Mouse (Mus musculus): ENCODE data around the gene Nrp1. TPM values are rescaled to one million over a fixed set of nuclear protein-coding genes. Genes with fewer than 3 reads are reported as not detected.

Gene Nrp1
- polyA plus RNA-seq, 1 experiment from 2014 or later, result 140 TPM

GRCm38 (mm10) chr8:128493801-128494200 is 135.4 kb downstream of the Nrp1 start:
- no peak overlapping the region for H3K4me2 ChIP-seq
- H3K9ac ChIP-seq, result no peak overlapping the region
- no peaks in the 10 kb centered on the region for H3K9me3 ChIP-seq (replicated peaks)
- no peaks in the 10 kb centered on the region for H3K27me3 ChIP-seq
- WGBS, result 96% methylated on average over 3 of the region's 3 CpGs
- H3K4me1 ChIP-seq, result peaks cover 29% of the 10 kb centered on the region
- peaks cover 66% of the 10 kb centered on the region for H3K36me3 ChIP-seq
- ATAC-seq (replicated peaks; ENCODE audit: low FRiP score), result no peak
- H3K4me3 ChIP-seq (replicated peaks), result no peak overlapping the region
- H3K27ac ChIP-seq, result no peak overlapping the region

GRCm38 (mm10) chr8:128498836-128499235 is 140.4 kb downstream of the Nrp1 start:
- Histone ChIP-seq H3K27me3 (no peaks in the 10 kb centered on the region), H3K36me3 (peaks cover 93% of the 10 kb centered on the region), H3K4me2 (no peak overlapping the region), H3K9ac (no peak overlapping the region), H3K4me3 (replicated peaks) (no peak overlapping the region), H3K9me3 (replicated peaks) (no peaks in the 10 kb centered on the region), H3K4me1 (no peaks in the 10 kb centered on the region), H3K27ac (no peak overlapping the region)
- WGBS, result 87% methylated on average over 4 of the region's 4 CpGs
- ATAC-seq (replicated peaks; ENCODE audit: low FRiP score), result no peak

DNA sequence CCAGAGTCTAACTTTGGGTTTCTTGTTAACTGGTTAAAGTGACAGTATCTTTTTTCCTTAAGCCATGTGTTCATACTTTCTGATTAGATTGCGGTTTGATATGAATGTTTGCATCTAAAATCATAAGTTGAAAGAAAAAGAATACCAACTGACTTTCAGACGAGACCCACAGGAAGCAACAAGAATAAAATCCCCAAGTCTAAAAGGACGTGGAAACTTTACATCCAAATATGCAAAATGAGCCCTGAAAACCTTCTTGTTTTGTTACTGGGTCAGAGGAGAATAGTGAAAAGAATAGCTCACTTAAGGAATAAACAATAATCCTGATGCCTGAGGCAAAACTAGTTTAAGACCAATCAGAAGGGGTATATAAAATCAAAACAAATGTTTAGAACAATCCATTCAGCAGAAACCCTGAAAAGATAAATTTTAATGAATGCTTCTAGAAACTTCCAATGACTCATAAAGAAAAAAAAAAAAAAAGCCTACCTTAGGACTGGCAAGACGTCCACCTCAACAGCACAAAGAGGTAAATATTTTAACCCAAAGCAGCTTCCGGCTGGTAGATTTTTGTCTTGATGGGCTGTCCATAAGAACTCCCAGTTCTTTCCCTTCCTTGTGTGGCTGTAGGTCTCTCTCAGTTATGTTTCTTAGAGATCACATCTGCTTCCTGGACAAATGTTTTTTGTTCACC is 145.9 kb downstream of the Nrp1 start:
- H3K4me1 ChIP-seq, result no peaks in the 10 kb centered on the region
- 78% methylated on average over 5 of the region's 5 CpGs for WGBS
- no peaks in the 10 kb centered on the region for H3K9me3 ChIP-seq (replicated peaks)
- H3K27me3 ChIP-seq, result no peaks in the 10 kb centered on the region
- H3K36me3 ChIP-seq, result peaks cover 48% of the 10 kb centered on the region
- no peak overlapping the region for H3K9ac ChIP-seq
- H3K4me3 ChIP-seq (replicated peaks), result no peak overlapping the region
- ATAC-seq (replicated peaks; ENCODE audit: low FRiP score), result no peak
- no peak overlapping the region for H3K27ac ChIP-seq
- H3K4me2 ChIP-seq, result no peak overlapping the region

GRCm38 (mm10) chr8:128505866-128506265 is 147.5 kb downstream of the Nrp1 start:
- Histone ChIP-seq H3K4me3 (replicated peaks) (no peak overlapping the region), H3K9ac (no peak overlapping the region), H3K27me3 (no peaks in the 10 kb centered on the region), H3K4me2 (no peak overlapping the region), H3K9me3 (replicated peaks) (no peaks in the 10 kb centered on the region), H3K4me1 (no peaks in the 10 kb centered on the region), H3K27ac (no peak overlapping the region), H3K36me3 (peaks cover 33% of the 10 kb centered on the region)
- ATAC-seq (replicated peaks; ENCODE audit: low FRiP score), result no peak

DNA sequence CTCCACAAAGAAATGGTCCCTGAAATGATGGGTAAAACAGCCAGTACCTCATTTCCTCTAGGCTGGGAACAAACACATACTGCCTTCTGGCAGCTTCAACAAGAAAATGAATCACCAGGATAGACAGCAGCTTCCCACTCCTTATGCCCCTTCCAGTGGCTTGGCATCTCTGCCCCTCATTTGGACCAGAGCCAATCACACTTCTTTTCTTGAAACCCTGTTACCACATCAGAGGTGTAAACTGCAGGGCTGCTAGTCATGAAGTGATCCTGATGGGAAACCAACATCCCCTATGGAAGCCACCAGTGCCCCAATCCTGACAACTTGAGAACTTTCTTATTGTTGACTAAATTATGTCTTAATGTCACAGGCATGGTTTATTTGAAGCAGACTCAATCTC is 150.3 kb downstream of the Nrp1 start:
- H3K36me3 ChIP-seq, result peaks cover 5% of the 10 kb centered on the region; the same call in 1 of the 2 replicates
- H3K9me3 ChIP-seq (replicated peaks), result no peaks in the 10 kb centered on the region
- no peak overlapping the region for H3K9ac ChIP-seq
- no peak for ATAC-seq (replicated peaks; ENCODE audit: low FRiP score)
- H3K4me2 ChIP-seq, result no peak overlapping the region
- H3K4me1 ChIP-seq, result no peaks in the 10 kb centered on the region
- no peak overlapping the region for H3K27ac ChIP-seq
- no peak overlapping the region for H3K4me3 ChIP-seq (replicated peaks)
- no peaks in the 10 kb centered on the region for H3K27me3 ChIP-seq

- no peak for ATAC-seq (replicated peaks; ENCODE audit: low FRiP score)
These were observed 152.6 kb downstream of the Nrp1 start for GRCm38 (mm10) chr8:128511021-128511420.

GRCm38 (mm10) chr8:128511732-128512131 is 153.3 kb downstream of the Nrp1 start:
- 92% methylated on average over 1 of the region's 1 CpGs for WGBS
- Histone ChIP-seq H3K4me3 (replicated peaks) (no peak overlapping the region), H3K9me3 (replicated peaks) (no peaks in the 10 kb centered on the region), H3K36me3 (0 out of 2 replicates have a peak, but pooled peaks cover 3% of the 10 kb centered on the region), H3K4me2 (no peak overlapping the region), H3K4me1 (no peaks in the 10 kb centered on the region), H3K9ac (no peak overlapping the region), H3K27ac (no peak overlapping the region), H3K27me3 (no peaks in the 10 kb centered on the region)
- no peak for ATAC-seq (replicated peaks; ENCODE audit: low FRiP score)

More at GRCm38 (mm10) chr8:128511021-128511420, 152.6 kb downstream of the Nrp1 start:
- H3K9ac ChIP-seq, result no peak overlapping the region
- H3K4me1 ChIP-seq, result no peaks in the 10 kb centered on the region
- no peak overlapping the region for H3K4me2 ChIP-seq
- 0 out of 2 replicates have a peak, but pooled peaks cover 3% of the 10 kb centered on the region for H3K36me3 ChIP-seq
- H3K9me3 ChIP-seq (replicated peaks), result no peaks in the 10 kb centered on the region
- H3K27ac ChIP-seq, result no peak overlapping the region
- H3K27me3 ChIP-seq, result no peaks in the 10 kb centered on the region
- no peak overlapping the region for H3K4me3 ChIP-seq (replicated peaks)

GRCm38 (mm10) chr8:128516846-128517446 is 158.5 kb downstream of the Nrp1 start:
- Histone ChIP-seq H3K4me2 (no peak overlapping the region), H3K9ac (no peak overlapping the region), H3K27ac (no peak overlapping the region), H3K4me3 (replicated peaks) (no peak overlapping the region), H3K36me3 (no peaks in the 10 kb centered on the region), H3K27me3 (no peaks in the 10 kb centered on the region), H3K9me3 (replicated peaks) (no peaks in the 10 kb centered on the region), H3K4me1 (no peaks in the 10 kb centered on the region)
- no peak for ATAC-seq (replicated peaks; ENCODE audit: low FRiP score)
- 86% methylated on average over 3 of the region's 3 CpGs for WGBS

DNA sequence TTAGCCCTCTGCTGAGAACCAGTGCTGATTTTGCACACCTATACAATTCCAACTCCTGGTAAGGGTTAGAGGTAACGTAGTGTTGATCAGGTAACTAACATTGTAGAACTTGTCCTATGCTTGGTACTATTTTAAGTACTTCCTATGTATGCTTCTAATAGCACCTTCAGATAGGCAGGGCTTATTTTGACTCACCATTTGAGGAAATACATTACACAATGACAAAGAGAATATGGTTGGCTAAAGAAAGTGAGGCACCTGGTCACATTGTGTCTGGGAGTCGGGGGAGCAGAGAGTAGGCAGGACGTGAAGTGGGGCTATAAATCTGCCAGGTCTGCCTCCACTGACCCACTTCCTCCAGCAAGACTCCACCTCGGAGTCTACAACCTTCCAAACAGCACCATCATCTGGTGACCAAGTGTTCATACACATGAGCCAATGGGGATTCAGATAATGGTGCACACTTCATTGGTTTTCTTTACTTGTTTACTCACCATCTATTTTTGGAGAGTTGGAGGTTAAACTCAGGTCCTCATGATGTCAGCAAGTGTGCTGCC is 159.2 kb downstream of the Nrp1 start:
- Histone ChIP-seq H3K4me3 (replicated peaks) (no peak overlapping the region), H3K27ac (no peak overlapping the region), H3K27me3 (no peaks in the 10 kb centered on the region), H3K4me1 (0 out of 2 replicates have a peak, but pooled peaks cover 2% of the 10 kb centered on the region), H3K9ac (no peak overlapping the region), H3K9me3 (replicated peaks) (no peaks in the 10 kb centered on the region), H3K4me2 (no peak overlapping the region), H3K36me3 (no peaks in the 10 kb centered on the region)
- no peak for ATAC-seq (replicated peaks; ENCODE audit: low FRiP score)
- 38% methylated on average over 4 of the region's 4 CpGs for WGBS

DNA sequence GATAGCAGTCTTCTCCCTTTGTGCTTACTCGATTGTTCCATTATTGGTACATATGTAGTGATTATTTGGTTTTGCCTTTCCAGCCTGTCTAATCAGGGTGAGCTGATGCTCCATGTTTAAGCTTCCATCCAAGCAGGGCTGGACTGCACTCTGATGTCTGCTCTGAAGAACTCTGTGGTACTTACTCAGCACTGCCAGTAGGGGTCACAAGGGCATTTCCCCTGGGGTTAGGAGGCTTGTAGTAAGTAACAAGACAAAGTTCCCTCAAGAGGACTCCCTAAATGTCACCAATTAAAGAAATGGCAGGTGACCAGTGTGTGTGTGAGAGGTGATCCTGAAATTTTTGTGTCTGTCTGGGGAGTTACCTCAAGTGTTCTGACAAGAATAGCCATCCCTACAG is 161.0 kb downstream of the Nrp1 start:
- Histone ChIP-seq H3K4me2 (no peak overlapping the region), H3K36me3 (no peaks in the 10 kb centered on the region), H3K4me3 (replicated peaks) (no peak overlapping the region), H3K27ac (no peak overlapping the region), H3K27me3 (no peaks in the 10 kb centered on the region), H3K9me3 (replicated peaks) (no peaks in the 10 kb centered on the region), H3K4me1 (0 out of 2 replicates have a peak, but pooled peaks cover 2% of the 10 kb centered on the region), H3K9ac (no peak overlapping the region)
- ATAC-seq (replicated peaks; ENCODE audit: low FRiP score), result no peak
- WGBS, result 83% methylated on average over 1 of the region's 1 CpGs

- Histone ChIP-seq H3K27ac (no peak overlapping the region), H3K4me2 (no peak overlapping the region), H3K4me3 (replicated peaks) (no peak overlapping the region), H3K27me3 (no peaks in the 10 kb centered on the region), H3K36me3 (no peaks in the 10 kb centered on the region), H3K9me3 (replicated peaks) (no peaks in the 10 kb centered on the region), H3K9ac (no peak overlapping the region), H3K4me1 (0 out of 2 replicates have a peak, but pooled peaks cover 2% of the 10 kb centered on the region)
- no peak for ATAC-seq (replicated peaks; ENCODE audit: low FRiP score)
- 74% methylated on average over 7 of the region's 7 CpGs for WGBS
These were observed 165.4 kb downstream of the Nrp1 start for GRCm38 (mm10) chr8:128523825-128524224.

GRCm38 (mm10) chr8:128525912-128526311 is 167.5 kb downstream of the Nrp1 start:
- Histone ChIP-seq H3K4me1 (0 out of 2 replicates have a peak, but pooled peaks cover 2% of the 10 kb centered on the region), H3K27me3 (no peaks in the 10 kb centered on the region), H3K9me3 (replicated peaks) (no peaks in the 10 kb centered on the region), H3K27ac (no peak overlapping the region), H3K4me3 (replicated peaks) (no peak overlapping the region), H3K4me2 (no peak overlapping the region), H3K9ac (no peak overlapping the region), H3K36me3 (no peaks in the 10 kb centered on the region)
- ATAC-seq (replicated peaks; ENCODE audit: low FRiP score), result no peak
- 77% methylated on average over 1 of the region's 1 CpGs for WGBS
